Mouse (Mus musculus) intestine, embryonic 14.5 days (tissue): ENCODE results near the gene Sart3. TPM values are rescaled to one million over a fixed set of nuclear protein-coding genes. Genes with fewer than 3 reads are reported as not detected.

Experiments
- ATAC-seq: fragments of 200-750 bp; cut with Nextera tagmentation; replicated peaks from 2 replicates; pipeline ENCODE4 v1.8.0; 2017; ENCODE audit warnings: low read depth, moderate number of reproducible peaks, moderate TSS enrichment, moderate library complexity; ENCODE audit not compliant: low FRiP score, low TSS enrichment
- DNase-seq: peaks from one replicate; pipeline ENCODE4 v3.0.0-alpha.2; 2018; ENCODE audit warnings: low spot score
- H3K27ac ChIP-seq: fragments of 300-500 bp; sonication (generic); 2 replicates; pipeline ENCODE4 v1.5.1; 2014; ENCODE audit warnings: low read depth, mild to moderate bottlenecking, control low read depth
- H3K27me3 ChIP-seq: fragments of 300-500 bp; sonication (generic); replicated peaks from 2 replicates; pipeline ENCODE4 v1.6.1; 2014; ENCODE audit warnings: low read length, control low read depth; ENCODE audit not compliant: control insufficient read depth, insufficient read depth
- H3K36me3 ChIP-seq: fragments of 300-500 bp; sonication (generic); 2 replicates; pipeline ENCODE4 v1.6.1; 2014; ENCODE audit warnings: low read length, control low read depth; ENCODE audit not compliant: control insufficient read depth, insufficient read depth
- H3K4me1 ChIP-seq: fragments of 300-500 bp; sonication (generic); replicated peaks from 2 replicates; pipeline ENCODE4 v1.6.1; 2014; ENCODE audit warnings: low read length, control low read depth, mixed read lengths; ENCODE audit not compliant: control insufficient read depth, insufficient read depth
- H3K4me2 ChIP-seq: fragments of 300-500 bp; sonication (generic); 2 replicates; pipeline ENCODE4 v1.6.1; 2014; ENCODE audit warnings: low read length
- H3K4me3 ChIP-seq: fragments of 300-500 bp; sonication (generic); 2 replicates; pipeline ENCODE4 v1.5.1; 2014; ENCODE audit warnings: low read depth, low read length, control low read depth, mixed read lengths
- H3K9ac ChIP-seq: fragments of 300-500 bp; sonication (generic); 2 replicates; pipeline ENCODE4 v1.6.1; 2014; ENCODE audit warnings: mild to moderate bottlenecking, low read length
- H3K9me3 ChIP-seq: fragments of 300-500 bp; sonication (generic); 2 replicates; pipeline ENCODE4 v1.6.1; 2016; ENCODE audit warnings: low read length, control low read depth; ENCODE audit not compliant: control insufficient read depth
- whole genome bisulfite sequencing: fragments of 180-500 bp; shearing (Covaris S2); extraction: QIAGEN DNeasy Blood & Tissue Kit; methylation state at CpG from one replicate; pipeline ENCODE4 v1.1.7; 2014; 5-methylcytosine and 5-hydroxymethylcytosine counted together
- polyA plus RNA-seq: library from polyadenylated mRNA; unstranded; fragments of >200 nt; fragmentation: Nextera tagmentation; extraction: Ambion mirVana; gene quantifications from 2 replicates; pipeline ENCODE4 v1.2.1, GENCODE M21; 2014

Gene Sart3
- polyA plus RNA-seq, 1 experiment from 2014 or later, result 46.3 TPM

DNA sequence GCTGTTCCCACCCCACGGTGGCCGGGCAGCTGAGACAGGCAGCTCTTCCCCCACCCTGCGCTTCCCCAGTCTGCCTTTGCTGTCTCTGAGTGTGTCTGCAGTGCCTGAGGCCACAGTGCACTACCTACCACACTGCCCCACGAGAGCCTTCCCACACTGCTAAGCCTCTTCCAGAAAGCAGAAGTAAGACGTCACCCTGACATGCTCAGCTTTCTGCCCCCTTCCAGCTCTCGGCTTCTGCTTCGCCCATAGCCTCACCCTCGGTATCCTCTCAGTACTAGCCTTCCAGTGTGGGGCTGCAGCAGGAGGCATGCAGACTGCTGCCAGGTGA is 4.6 kb upstream of the Sart3 start:
- no peaks in the 10 kb centered on the region for H3K27me3 ChIP-seq
- DNase-seq (no peak), ATAC-seq (no peak)
- peaks cover 14% of the 10 kb centered on the region; the same call in 1 of the 2 replicates for H3K4me1 ChIP-seq
- no peak overlapping the region for H3K4me3 ChIP-seq
- H3K36me3 ChIP-seq, result peaks cover 44% of the 10 kb centered on the region
- no peak overlapping the region for H3K9ac ChIP-seq
- no peak overlapping the region for H3K27ac ChIP-seq
- H3K4me2 ChIP-seq, result no peak overlapping the region
- WGBS, result 84% methylated on average over 8 of the region's 8 CpGs
- no peaks in the 10 kb centered on the region for H3K9me3 ChIP-seq

DNA sequence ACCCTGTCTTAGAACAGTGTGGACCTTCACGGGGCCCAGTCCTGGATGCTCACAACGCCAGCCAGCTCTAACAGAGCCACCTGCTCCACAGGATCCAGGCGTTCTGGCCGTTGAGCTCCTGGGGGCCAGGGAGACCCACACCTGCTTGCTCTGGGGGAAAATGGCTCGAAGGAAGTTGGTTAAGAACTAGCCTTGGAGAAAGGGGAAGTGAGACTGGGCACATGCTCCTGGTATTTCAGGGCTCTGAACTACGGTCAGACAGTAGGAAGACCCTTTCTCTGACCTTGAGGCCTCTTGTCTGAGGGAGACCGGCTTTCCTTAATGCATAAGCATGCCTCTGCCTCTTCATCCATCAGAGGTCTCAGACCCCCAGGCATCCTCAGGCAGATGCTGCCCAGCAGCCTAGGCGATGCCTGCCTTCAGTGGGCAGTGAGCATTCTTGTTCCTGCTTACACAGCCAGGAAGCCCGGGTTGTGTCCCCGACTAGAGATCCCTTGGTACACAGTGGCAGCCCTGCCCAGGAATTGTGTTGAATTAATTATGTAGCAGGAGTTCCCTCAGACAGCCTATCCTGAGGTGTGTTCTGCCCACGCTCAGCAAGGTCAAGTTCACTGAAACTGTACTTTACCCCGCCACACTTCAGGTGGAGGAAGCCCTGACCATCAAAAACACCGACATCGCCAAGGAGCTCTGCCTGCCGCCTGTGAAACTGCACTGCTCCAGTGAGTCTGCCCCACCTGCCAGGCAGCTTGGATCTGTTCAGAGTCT is 4.0 kb upstream of the Sart3 start:
- H3K9ac ChIP-seq, result no peak overlapping the region
- no peak overlapping the region for H3K4me3 ChIP-seq
- H3K27ac ChIP-seq, result no peak overlapping the region
- peaks cover 13% of the 10 kb centered on the region; the same call in 1 of the 2 replicates for H3K4me1 ChIP-seq
- peaks cover 44% of the 10 kb centered on the region for H3K36me3 ChIP-seq
- H3K27me3 ChIP-seq, result no peaks in the 10 kb centered on the region
- no peak for DNase-seq
- no peak for ATAC-seq
- 91% methylated on average over 15 of the region's 15 CpGs for WGBS
- H3K4me2 ChIP-seq, result no peak overlapping the region
- H3K9me3 ChIP-seq, result no peaks in the 10 kb centered on the region

DNA sequence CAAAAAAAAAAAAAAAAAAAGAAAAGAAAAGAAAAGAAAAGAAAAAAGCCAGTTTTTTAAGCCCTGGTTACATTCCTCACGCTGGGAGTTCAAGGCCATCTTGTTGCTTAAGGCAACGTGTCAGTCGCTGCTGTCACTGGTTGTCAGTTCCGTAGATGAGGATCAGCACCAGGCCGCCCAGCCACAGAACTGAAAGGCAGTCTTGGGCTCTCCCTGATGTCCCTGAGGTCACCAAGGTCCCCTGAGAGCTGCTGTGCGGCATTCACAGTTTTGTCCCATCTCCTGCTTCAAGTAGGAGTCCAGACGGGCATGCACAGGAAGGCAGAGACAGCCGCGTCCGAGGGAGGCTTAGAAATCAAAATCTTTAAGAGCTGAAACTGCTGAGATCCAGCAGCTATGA is 3.3 kb upstream of the Sart3 start:
- peaks cover 44% of the 10 kb centered on the region for H3K36me3 ChIP-seq
- H3K9me3 ChIP-seq, result no peaks in the 10 kb centered on the region
- WGBS, result 92% methylated on average over 10 of the region's 10 CpGs
- DNase-seq (no peak), ATAC-seq (no peak)
- H3K27me3 ChIP-seq, result no peaks in the 10 kb centered on the region
- no peak overlapping the region for H3K4me2 ChIP-seq
- no peak overlapping the region for H3K27ac ChIP-seq
- H3K4me1 ChIP-seq, result peaks cover 8% of the 10 kb centered on the region; the same call in 1 of the 2 replicates
- H3K4me3 ChIP-seq, result no peak overlapping the region
- H3K9ac ChIP-seq, result no peak overlapping the region

DNA sequence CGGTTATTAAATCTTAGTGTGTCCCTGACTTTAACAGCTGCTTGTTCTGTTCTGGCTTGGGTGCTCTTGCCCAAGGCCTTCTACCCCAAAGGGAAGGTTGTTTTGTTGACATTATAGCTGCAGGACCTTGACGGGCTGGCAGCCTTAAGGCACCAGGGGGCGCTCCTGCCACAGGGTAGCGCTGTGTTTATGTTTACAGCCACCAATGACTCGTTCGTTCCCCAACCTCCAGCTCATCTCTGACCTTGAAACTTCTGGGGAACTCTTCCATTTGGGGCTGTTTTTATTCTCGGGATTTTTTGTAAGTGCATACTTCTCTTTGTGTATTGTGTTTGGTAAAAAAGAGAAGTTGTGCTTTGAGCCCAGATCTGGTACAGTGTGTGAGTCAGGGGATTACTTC is 1.4 kb upstream of the Sart3 start:
- WGBS, result under 1% methylated on average over 7 of the region's 7 CpGs
- Histone ChIP-seq H3K4me3 (peak overlapping the region; percentile 100), H3K9ac (peak overlapping the region; percentile 69; the same call in 1 of the 2 replicates), H3K36me3 (peaks cover 47% of the 10 kb centered on the region), H3K4me2 (peak overlapping the region; percentile 91), H3K4me1 (peaks cover 14% of the 10 kb centered on the region), H3K27me3 (no peaks in the 10 kb centered on the region), H3K9me3 (no peaks in the 10 kb centered on the region), H3K27ac (no peak overlapping the region)
- DNase-seq (peak; percentile 97), ATAC-seq (no peak)

- DNase-seq, result peak; percentile 67
- peak overlapping the region; percentile 100; the same call in 1 of the 2 replicates for H3K27ac ChIP-seq
- peak; percentile 29 for ATAC-seq
Observed at GRCm38 (mm10) chr5:113772905-113773519, 702 bp upstream of the Sart3 start.

GRCm38 (mm10) chr5:113771213-113772162 is 822 bp downstream of the Sart3 start:
- DNase-seq, result peak; percentile 93
- H3K9ac ChIP-seq, result peak overlapping the region; percentile 88
- peak; percentile 72 for ATAC-seq
- H3K4me2 ChIP-seq, result peak overlapping the region; percentile 91
- H3K36me3 ChIP-seq, result peaks cover 49% of the 10 kb centered on the region
- peak overlapping the region; percentile 100 for H3K27ac ChIP-seq
- H3K9me3 ChIP-seq, result no peaks in the 10 kb centered on the region
- peaks cover 14% of the 10 kb centered on the region for H3K4me1 ChIP-seq
- no peaks in the 10 kb centered on the region for H3K27me3 ChIP-seq
- under 1% methylated on average over 87 of the region's 97 CpGs for WGBS
- peak overlapping the region; percentile 100 for H3K4me3 ChIP-seq

More at GRCm38 (mm10) chr5:113772905-113773519, 702 bp upstream of the Sart3 start:
- Histone ChIP-seq H3K4me2 (peak overlapping the region; percentile 91), H3K27me3 (no peaks in the 10 kb centered on the region), H3K9me3 (no peaks in the 10 kb centered on the region), H3K36me3 (peaks cover 47% of the 10 kb centered on the region), H3K4me3 (peak overlapping the region; percentile 100), H3K4me1 (peaks cover 14% of the 10 kb centered on the region), H3K9ac (peak overlapping the region; percentile 69)
- under 1% methylated on average over 27 of the region's 38 CpGs for WGBS

DNA sequence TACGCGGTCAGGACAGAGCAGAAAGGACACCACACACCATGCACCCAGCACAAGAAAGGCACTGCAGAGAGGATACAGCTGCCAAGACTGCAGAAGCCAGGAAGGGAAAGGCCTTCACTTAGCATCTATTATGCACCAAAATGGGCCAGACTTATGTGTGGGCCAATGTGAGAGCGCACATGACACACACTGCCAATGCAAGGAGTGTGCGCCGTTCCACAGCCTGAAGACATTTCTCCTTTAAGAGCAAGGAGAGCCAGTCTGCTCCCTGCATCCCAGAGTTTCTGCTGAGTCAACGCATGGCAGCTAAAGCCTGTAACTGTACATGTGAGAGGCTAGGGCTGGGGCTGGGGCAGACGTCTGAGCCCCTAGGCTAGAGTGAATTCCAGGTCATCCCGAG is 3.5 kb downstream of the Sart3 start:
- Histone ChIP-seq H3K4me3 (no peak overlapping the region), H3K4me1 (peaks cover 12% of the 10 kb centered on the region), H3K4me2 (no peak overlapping the region), H3K9ac (no peak overlapping the region), H3K27ac (no peak overlapping the region), H3K9me3 (no peaks in the 10 kb centered on the region), H3K27me3 (no peaks in the 10 kb centered on the region), H3K36me3 (peaks cover 40% of the 10 kb centered on the region)
- ATAC-seq (no peak), DNase-seq (no peak)
- WGBS, result 88% methylated on average over 8 of the region's 8 CpGs
